Mouse (Mus musculus) E14TG2a.4 (cell line): ENCODE data around the gene Rabep1.

Experiments used
- H3K27me3 ChIP-seq: 2 replicates; pipeline ENCODE4 v1.6.1; 2014; ENCODE audit warnings: low read length, control low read depth; ENCODE audit not compliant: insufficient read depth
- H3K36me3 ChIP-seq: 2 replicates; pipeline ENCODE4 v1.6.1; 2014; ENCODE audit warnings: low read length, control low read depth; ENCODE audit not compliant: insufficient read depth
- H3K4me1 ChIP-seq: replicated peaks from 2 replicates; pipeline ENCODE4 v1.6.1; 2014; ENCODE audit warnings: low read depth, low read length, control low read depth
- H3K4me3 ChIP-seq: replicated peaks from 2 replicates; pipeline ENCODE4 v1.5.1; 2014; ENCODE audit warnings: mild to moderate bottlenecking, low read length
- H3K9me3 ChIP-seq: 2 replicates; pipeline ENCODE4 v1.6.1; 2014; ENCODE audit warnings: low read length, control low read depth
- CTCF ChIP-seq: conservative IDR thresholded peaks from 2 replicates; pipeline ENCODE4 v1.5.1; 2014; ENCODE audit warnings: low read length
- NANOG ChIP-seq: IDR thresholded peaks from 2 replicates; pipeline ENCODE4 v1.6.1; 2014; ENCODE audit warnings: borderline replicate concordance, low read length, mixed read lengths
- POU5F1 ChIP-seq: IDR thresholded peaks from 2 replicates; pipeline ENCODE4 v1.6.1; 2014; ENCODE audit warnings: low read length, borderline replicate concordance

Gene Rabep1

DNA sequence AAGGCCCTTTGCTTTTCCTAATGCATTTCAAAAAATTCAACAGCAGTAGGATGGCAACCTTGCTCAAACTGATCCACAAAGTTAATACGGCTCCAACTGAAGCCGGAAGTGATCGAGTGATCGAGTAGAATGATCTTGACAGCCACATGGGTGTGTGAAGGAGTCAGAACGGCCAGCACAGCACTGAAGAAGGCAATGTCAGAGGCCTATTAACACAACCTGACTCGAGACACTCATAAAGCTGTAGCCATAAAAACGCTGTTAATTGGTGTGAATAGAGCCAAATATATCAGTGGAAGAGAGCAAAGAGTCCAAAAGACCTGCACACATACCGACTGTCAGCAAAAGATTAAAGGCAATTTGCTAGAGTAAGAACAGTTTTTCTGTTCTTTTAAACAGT is 24.5 kb upstream of the Rabep1 start:
- no peak overlapping the region for H3K4me3 ChIP-seq
- H3K4me1 ChIP-seq = 0 out of 2 replicates have a peak, but pooled peaks cover 4% of the 10 kb centered on the region
- H3K9me3 ChIP-seq = no peaks in the 10 kb centered on the region
- H3K27me3 ChIP-seq = no peaks in the 10 kb centered on the region; the same call in 1 of the 2 replicates
- TF ChIP-seq CTCF (no peak), POU5F1 (no peak), NANOG (no peak)
- no peaks in the 10 kb centered on the region for H3K36me3 ChIP-seq

GRCm38 (mm10) chr11:70821728-70822591 is 22.6 kb upstream of the Rabep1 start:
- Histone ChIP-seq H3K36me3 (no peaks in the 10 kb centered on the region), H3K4me3 (no peak overlapping the region), H3K9me3 (no peaks in the 10 kb centered on the region), H3K27me3 (no peaks in the 10 kb centered on the region; the same call in 1 of the 2 replicates), H3K4me1 (no peaks in the 10 kb centered on the region)
- TF ChIP-seq CTCF = no peak

DNA sequence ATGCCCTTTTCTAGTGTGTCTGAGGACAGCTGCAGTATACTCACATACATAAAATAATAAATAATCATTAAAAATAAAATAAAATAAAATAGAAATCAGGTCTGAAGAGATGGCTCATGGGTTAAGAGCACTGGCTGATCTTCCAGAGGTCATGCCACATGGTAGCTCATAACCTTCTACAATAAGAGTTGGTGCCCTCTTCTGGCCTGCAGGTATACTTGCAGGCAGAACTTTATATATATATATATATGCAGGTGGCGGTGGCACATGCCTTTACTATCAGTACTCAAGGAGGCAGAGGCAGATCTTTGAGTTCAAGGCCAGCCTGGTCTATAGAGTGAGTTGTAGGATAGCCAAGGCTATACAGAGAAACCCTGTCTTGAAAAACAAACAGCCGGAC is 18.4 kb upstream of the Rabep1 start:
- TF ChIP-seq NANOG (no peak), CTCF (0 out of 2 replicates have a peak, but pooled peaks have one; percentile 8)
- H3K4me1 ChIP-seq = no peaks in the 10 kb centered on the region
- H3K27me3 ChIP-seq = peaks cover 3% of the 10 kb centered on the region
- H3K4me3 ChIP-seq = no peak overlapping the region
- H3K36me3 ChIP-seq = no peaks in the 10 kb centered on the region
- H3K9me3 ChIP-seq = peaks cover 6% of the 10 kb centered on the region

DNA sequence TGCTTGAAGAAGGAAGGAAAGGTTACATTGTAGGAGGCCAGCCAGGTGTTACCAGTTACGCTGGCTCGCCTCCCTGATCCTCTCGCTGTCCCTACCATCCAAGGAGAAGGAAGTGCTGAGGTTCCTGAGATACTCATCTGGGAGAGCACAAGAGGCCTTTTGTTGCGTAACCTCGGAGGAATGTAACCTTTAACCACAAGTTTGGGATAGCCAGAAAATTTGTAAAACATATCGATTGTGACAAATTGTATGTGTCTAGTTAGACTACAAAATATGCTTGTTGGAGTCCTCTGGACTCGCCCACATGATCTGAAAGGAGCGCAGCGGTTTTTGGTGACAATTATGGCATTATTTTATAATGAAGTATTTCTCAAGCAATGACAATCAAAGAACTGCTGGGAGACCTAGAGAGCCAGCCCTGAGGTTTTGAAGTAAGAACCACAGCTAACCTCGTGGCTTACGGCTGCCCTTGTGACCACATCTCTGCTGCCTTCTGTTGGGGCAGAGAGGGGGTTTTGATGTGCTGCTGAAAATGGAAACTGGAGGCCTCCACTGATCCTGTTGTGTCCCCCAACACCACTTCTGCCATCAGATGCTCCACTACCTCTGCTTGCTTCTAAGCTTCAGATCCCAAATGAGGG is 15.5 kb upstream of the Rabep1 start:
- Histone ChIP-seq H3K4me3 (no peak overlapping the region), H3K9me3 (peaks cover 18% of the 10 kb centered on the region), H3K36me3 (no peaks in the 10 kb centered on the region), H3K27me3 (peaks cover 3% of the 10 kb centered on the region; the same call in 1 of the 2 replicates), H3K4me1 (no peaks in the 10 kb centered on the region)
- TF ChIP-seq POU5F1 = no peak
- TF ChIP-seq NANOG = no peak
- TF ChIP-seq CTCF = no peak

DNA sequence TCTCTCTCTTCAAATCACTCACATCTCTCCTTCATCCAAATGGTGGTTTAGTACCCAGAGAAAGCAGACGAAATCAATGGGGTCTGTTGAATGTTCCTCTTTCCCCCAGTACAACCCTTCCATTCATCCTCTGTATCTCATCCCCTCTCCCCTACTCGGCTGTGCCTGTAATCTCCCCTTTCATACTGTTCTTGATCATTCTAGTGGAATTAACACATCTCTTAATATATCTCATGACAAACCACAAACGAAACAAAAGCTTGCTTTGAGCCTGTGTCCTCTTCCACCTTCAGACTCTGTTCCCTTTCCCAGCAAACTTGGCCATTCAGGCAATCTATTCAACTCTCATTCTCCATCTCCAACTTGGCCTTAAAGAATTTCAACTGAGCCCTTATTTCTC is 13.4 kb upstream of the Rabep1 start:
- TF ChIP-seq CTCF (no peak), POU5F1 (no peak)
- Histone ChIP-seq H3K9me3 (peaks cover 27% of the 10 kb centered on the region), H3K36me3 (no peaks in the 10 kb centered on the region), H3K4me3 (no peak overlapping the region), H3K4me1 (peaks cover 8% of the 10 kb centered on the region), H3K27me3 (peaks cover 3% of the 10 kb centered on the region; the same call in 1 of the 2 replicates)

- H3K27me3 ChIP-seq = peaks cover 3% of the 10 kb centered on the region; the same call in 1 of the 2 replicates
- no peaks in the 10 kb centered on the region for H3K36me3 ChIP-seq
- H3K4me3 ChIP-seq = no peak overlapping the region
- peaks cover 8% of the 10 kb centered on the region for H3K4me1 ChIP-seq
- H3K9me3 ChIP-seq = peaks cover 27% of the 10 kb centered on the region
- no peak for TF ChIP-seq NANOG
- TF ChIP-seq CTCF = no peak
- no peak for TF ChIP-seq POU5F1
Measured at GRCm38 (mm10) chr11:70833408-70833807, 11.2 kb upstream of the Rabep1 start.

GRCm38 (mm10) chr11:70833831-70834230 is 10.7 kb upstream of the Rabep1 start:
- peaks cover 27% of the 10 kb centered on the region for H3K9me3 ChIP-seq
- H3K4me3 ChIP-seq = no peak overlapping the region
- H3K4me1 ChIP-seq = peaks cover 8% of the 10 kb centered on the region
- H3K36me3 ChIP-seq = no peaks in the 10 kb centered on the region
- no peak for TF ChIP-seq CTCF
- peak; percentile 69; the same call in 1 of the 2 replicates for TF ChIP-seq NANOG
- H3K27me3 ChIP-seq = peaks cover 3% of the 10 kb centered on the region; the same call in 1 of the 2 replicates

DNA sequence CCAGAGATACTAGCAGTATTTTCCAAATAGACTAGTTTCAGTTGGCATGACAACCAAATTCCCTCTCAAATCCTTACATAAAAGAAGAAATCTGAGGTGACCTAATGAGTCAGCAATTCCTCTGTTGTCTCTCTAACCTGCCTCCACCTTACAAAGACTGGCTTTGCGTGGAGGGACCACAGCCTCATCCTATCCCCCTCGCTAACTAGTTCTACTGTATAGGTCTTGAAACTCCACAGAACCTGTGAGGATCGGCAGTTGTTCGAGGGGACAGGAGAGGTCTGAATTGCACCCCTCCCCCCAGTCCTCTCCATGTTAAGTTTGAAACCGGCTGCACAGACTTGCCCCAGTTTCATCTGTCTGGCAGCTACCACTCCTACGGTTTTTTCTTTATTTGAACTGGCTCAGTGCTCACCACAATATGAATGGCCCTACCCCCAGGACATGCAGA is 9.2 kb upstream of the Rabep1 start:
- no peak for TF ChIP-seq CTCF
- no peak for TF ChIP-seq NANOG
- no peak for TF ChIP-seq POU5F1

GRCm38 (mm10) chr11:70837031-70837430 is 7.5 kb upstream of the Rabep1 start:
- H3K9me3 ChIP-seq = peaks cover 21% of the 10 kb centered on the region
- TF ChIP-seq NANOG (no peak), POU5F1 (no peak), CTCF (no peak)
- H3K27me3 ChIP-seq = no peaks in the 10 kb centered on the region
- peaks cover 8% of the 10 kb centered on the region for H3K4me1 ChIP-seq
- no peaks in the 10 kb centered on the region for H3K36me3 ChIP-seq
- H3K4me3 ChIP-seq = no peak overlapping the region

More for the DNA sequence above, 9.2 kb upstream of the Rabep1 start:
- H3K9me3 ChIP-seq = peaks cover 21% of the 10 kb centered on the region
- no peaks in the 10 kb centered on the region for H3K36me3 ChIP-seq
- H3K27me3 ChIP-seq = no peaks in the 10 kb centered on the region
- H3K4me3 ChIP-seq = no peak overlapping the region
- peaks cover 8% of the 10 kb centered on the region for H3K4me1 ChIP-seq
